Mouse (Mus musculus) kidney, embryonic 14.5 days (tissue): ENCODE measurements around the gene Prrg2. TPM values are rescaled to one million over a fixed set of nuclear protein-coding genes. Genes with fewer than 3 reads are reported as not detected.
A peak's percentile ranks its signal among the peaks of the same experiment; 100 is the strongest.
"Not testable (repeated sequence)": the region's sequence is repeated elsewhere in the genome, so short reads cannot be mapped to it uniquely, and the experiment has no call there.

ENCODE experiments used
- ATAC-seq: fragments of 200-750 bp; cut with Nextera tagmentation; 2 replicates; pipeline ENCODE4 v1.8.0; 2017; ENCODE audit warnings: moderate number of reproducible peaks, mild to moderate bottlenecking, moderate TSS enrichment, moderate library complexity; ENCODE audit not compliant: low FRiP score, low TSS enrichment
- H3K27ac ChIP-seq: fragments of 300-500 bp; sonication (generic); 2 replicates; pipeline ENCODE4 v1.5.1; 2014; ENCODE audit warnings: low read depth, mild to moderate bottlenecking, low read length, moderate library complexity, mixed read lengths
- H3K27me3 ChIP-seq: fragments of 300-500 bp; sonication (generic); 2 replicates; pipeline ENCODE4 v1.6.1; 2014; ENCODE audit warnings: mild to moderate bottlenecking, low read length; ENCODE audit not compliant: control insufficient read depth, insufficient read depth
- H3K36me3 ChIP-seq: fragments of 300-500 bp; sonication (generic); 2 replicates; pipeline ENCODE4 v1.6.1; 2014; ENCODE audit warnings: low read length, mixed read lengths; ENCODE audit not compliant: control insufficient read depth, insufficient read depth
- H3K4me1 ChIP-seq: fragments of 300-500 bp; sonication (generic); 2 replicates; pipeline ENCODE4 v1.6.1; 2014; ENCODE audit warnings: low read length, mixed read lengths; ENCODE audit not compliant: control insufficient read depth, insufficient read depth
- H3K4me2 ChIP-seq: fragments of 300-500 bp; sonication (generic); replicated peaks from 2 replicates; pipeline ENCODE4 v1.6.1; 2014; ENCODE audit warnings: low read depth, mild to moderate bottlenecking, low read length
- H3K4me3 ChIP-seq: fragments of 300-500 bp; sonication (generic); 2 replicates; pipeline ENCODE4 v1.5.1; 2014; ENCODE audit warnings: mild to moderate bottlenecking, low read length
- H3K9ac ChIP-seq: fragments of 300-500 bp; sonication (generic); 2 replicates; pipeline ENCODE4 v1.6.1; 2014; ENCODE audit warnings: low read depth, mild to moderate bottlenecking, low read length, moderate library complexity
- H3K9me3 ChIP-seq: fragments of 300-500 bp; sonication (generic); 2 replicates; pipeline ENCODE4 v1.6.1; 2016; ENCODE audit warnings: low read length; ENCODE audit not compliant: control insufficient read depth
- WGBS: fragments of 180-500 bp; shearing (Covaris S2); extraction: QIAGEN DNeasy Blood & Tissue Kit; methylation state at CpG from one replicate; pipeline ENCODE4 v1.1.7; 2014; 5-methylcytosine and 5-hydroxymethylcytosine counted together
- polyA plus RNA-seq: library from polyadenylated mRNA; unstranded; fragments of >200 nt; fragmentation: Nextera tagmentation; extraction: Ambion mirVana; gene quantifications from 2 replicates; pipeline ENCODE4 v1.2.1, GENCODE M21; 2014

Prrg2 gene
- polyA plus RNA-seq, 1 experiment from 2014 or later, result 27.3 TPM

GRCm38 (mm10) chr7:45025601-45026220 is 36.8 kb downstream of the Prrg2 start:
- H3K9me3 ChIP-seq, result no peaks in the 10 kb centered on the region
- ATAC-seq, result no peak
- WGBS, result 72% methylated on average over 8 of the region's 8 CpGs
- H3K27ac ChIP-seq, result no peak overlapping the region
- no peak overlapping the region for H3K9ac ChIP-seq
- peaks cover 36% of the 10 kb centered on the region for H3K36me3 ChIP-seq
- no peak overlapping the region for H3K4me3 ChIP-seq
- no peak overlapping the region for H3K4me2 ChIP-seq
- no peaks in the 10 kb centered on the region for H3K4me1 ChIP-seq
- no peaks in the 10 kb centered on the region for H3K27me3 ChIP-seq

- H3K4me3 ChIP-seq, result no peak overlapping the region
Observed at GRCm38 (mm10) chr7:45024281-45025248, 37.9 kb downstream of the Prrg2 start.

DNA sequence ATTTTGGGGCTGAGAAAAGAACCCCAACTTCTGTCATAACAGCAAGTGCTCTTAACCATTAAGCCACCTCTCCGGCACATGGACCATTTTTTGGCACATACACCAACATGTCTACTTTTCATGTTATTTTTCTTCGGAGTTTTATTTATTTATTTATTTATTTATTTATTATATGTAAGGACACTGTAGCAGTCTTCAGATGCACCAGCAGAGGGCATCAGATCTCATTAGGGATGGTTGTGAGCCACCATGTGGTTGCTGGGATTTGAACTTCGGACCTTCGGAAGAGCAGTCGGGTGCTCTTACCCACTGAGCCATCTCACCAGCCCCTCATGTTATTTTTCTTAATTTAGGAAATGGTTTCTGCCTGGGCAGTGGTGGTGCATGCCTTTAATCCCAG is 38.8 kb downstream of the Prrg2 start:
- H3K27ac ChIP-seq, H3K9ac ChIP-seq, ATAC-seq, H3K4me3 ChIP-seq, H3K4me1 ChIP-seq, H3K27me3 ChIP-seq, H3K9me3 ChIP-seq, H3K4me2 ChIP-seq: not testable (repeated sequence)
- H3K36me3 ChIP-seq, result peaks cover 17% of the 10 kb centered on the region
- 76% methylated on average over 5 of the region's 5 CpGs for WGBS

More at GRCm38 (mm10) chr7:45024281-45025248, 37.9 kb downstream of the Prrg2 start:
- H3K9ac ChIP-seq, result no peak overlapping the region
- H3K9me3 ChIP-seq, result no peaks in the 10 kb centered on the region
- peaks cover 2% of the 10 kb centered on the region; the same call in 1 of the 2 replicates for H3K4me1 ChIP-seq
- H3K27ac ChIP-seq, result no peak overlapping the region
- peaks cover 24% of the 10 kb centered on the region for H3K36me3 ChIP-seq
- WGBS, result 87% methylated on average over 15 of the region's 15 CpGs
- H3K27me3 ChIP-seq, result no peaks in the 10 kb centered on the region
- no peak for ATAC-seq
- no peak overlapping the region for H3K4me2 ChIP-seq

DNA sequence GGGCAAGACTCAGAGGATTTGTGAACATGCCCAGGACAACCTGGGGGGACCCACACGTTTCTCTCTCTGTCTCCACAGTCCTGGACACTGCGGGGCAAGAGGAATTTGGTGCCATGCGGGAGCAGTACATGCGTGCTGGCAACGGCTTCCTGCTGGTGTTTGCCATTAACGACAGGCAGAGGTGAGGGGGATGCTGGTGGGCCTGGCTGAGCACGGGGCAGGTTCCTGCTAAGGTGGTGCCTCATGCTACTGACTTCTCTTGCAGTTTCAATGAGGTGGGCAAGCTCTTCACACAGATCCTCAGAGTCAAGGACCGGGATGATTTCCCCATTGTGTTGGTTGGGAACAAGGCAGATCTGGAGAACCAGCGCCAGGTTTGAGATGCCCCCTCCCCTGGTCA is 42.3 kb downstream of the Prrg2 start:
- ATAC-seq, result no peak
- no peak overlapping the region for H3K4me2 ChIP-seq
- no peak overlapping the region for H3K4me3 ChIP-seq
- no peaks in the 10 kb centered on the region for H3K9me3 ChIP-seq
- peaks cover 11% of the 10 kb centered on the region; the same call in 1 of the 2 replicates for H3K4me1 ChIP-seq
- H3K36me3 ChIP-seq, result no peaks in the 10 kb centered on the region
- no peaks in the 10 kb centered on the region for H3K27me3 ChIP-seq
- H3K9ac ChIP-seq, result no peak overlapping the region
- 78% methylated on average over 9 of the region's 9 CpGs for WGBS
- no peak overlapping the region for H3K27ac ChIP-seq

- WGBS, result 26% methylated on average over 8 of the region's 8 CpGs
- no peaks in the 10 kb centered on the region for H3K27me3 ChIP-seq
- no peaks in the 10 kb centered on the region for H3K9me3 ChIP-seq
- H3K36me3 ChIP-seq, result no peaks in the 10 kb centered on the region
- peak overlapping the region; percentile 68 for H3K4me2 ChIP-seq
- no peak for ATAC-seq
- peak overlapping the region; percentile 23; the same call in 1 of the 2 replicates for H3K9ac ChIP-seq
- H3K4me1 ChIP-seq, result peaks cover 20% of the 10 kb centered on the region; the same call in 1 of the 2 replicates
- peak overlapping the region; percentile 52; the same call in 1 of the 2 replicates for H3K27ac ChIP-seq
- H3K4me3 ChIP-seq, result peak overlapping the region; percentile 84
Observed at GRCm38 (mm10) chr7:45019031-45019571, 43.4 kb downstream of the Prrg2 start.

- Histone ChIP-seq H3K27ac (peak within 1 kb of the TSS; percentile 99), H3K4me1 (peaks cover 20% of the 10 kb centered on the region; the same call in 1 of the 2 replicates), H3K36me3 (peaks cover 15% of the 10 kb centered on the region), H3K9ac (peak within 1 kb of the TSS; percentile 62), H3K4me3 (peak within 1 kb of the TSS; percentile 84), H3K9me3 (no peaks in the 10 kb centered on the region), H3K4me2 (peak within 1 kb of the TSS; percentile 83), H3K27me3 (no peaks in the 10 kb centered on the region)
- peak; percentile 91 for ATAC-seq
- WGBS, result 0% methylated on average over 30 of the region's 36 CpGs
Observed at GRCm38 (mm10) chr7:45017242-45018061, 45.0 kb downstream of the Prrg2 start, which contains the start of gene Rras. Gene Rras (plus strand): TSS chr7:45017961.

DNA sequence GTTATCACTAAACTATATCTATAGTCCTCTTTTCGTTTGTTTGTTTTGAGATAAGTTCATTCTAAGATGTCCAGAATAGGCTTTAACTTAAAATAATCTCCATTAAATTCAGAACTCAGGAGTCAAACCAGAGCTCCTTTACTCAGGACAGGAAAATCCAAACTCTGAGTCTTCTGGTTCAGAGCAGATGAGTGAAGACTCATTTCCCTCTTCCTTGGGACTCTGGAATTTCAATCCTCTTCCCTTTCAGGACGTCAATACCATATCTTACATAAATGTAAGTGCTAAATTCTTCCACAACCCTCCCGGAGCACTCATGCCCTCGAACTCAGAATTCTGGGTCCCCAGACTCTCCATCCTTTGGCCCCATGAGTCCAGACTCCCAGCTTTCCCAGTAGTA is 45.7 kb downstream of the Prrg2 start:
- peak overlapping the region; percentile 62 for H3K9ac ChIP-seq
- no peaks in the 10 kb centered on the region for H3K9me3 ChIP-seq
- H3K4me1 ChIP-seq, result peaks cover 20% of the 10 kb centered on the region; the same call in 1 of the 2 replicates
- H3K27me3 ChIP-seq, result no peaks in the 10 kb centered on the region
- 4% methylated on average over 4 of the region's 4 CpGs for WGBS
- no peak for ATAC-seq
- peaks cover 22% of the 10 kb centered on the region for H3K36me3 ChIP-seq
- H3K4me3 ChIP-seq, result peak overlapping the region; percentile 84
- peak overlapping the region; percentile 99 for H3K27ac ChIP-seq
- H3K4me2 ChIP-seq, result peak overlapping the region; percentile 83

GRCm38 (mm10) chr7:45015957-45016612 is 46.4 kb downstream of the Prrg2 start, which contains the start of gene Scaf1:
Gene Scaf1 (minus strand): TSS chr7:45016363.
- WGBS, result under 1% methylated on average over 69 of the region's 69 CpGs
- ATAC-seq, result peak; percentile 90
- peaks cover 20% of the 10 kb centered on the region; the same call in 1 of the 2 replicates for H3K4me1 ChIP-seq

More at GRCm38 (mm10) chr7:45015957-45016612, 46.4 kb downstream of the Prrg2 start, which contains the start of gene Scaf1:
- Histone ChIP-seq H3K4me2 (peak within 1 kb of the TSS; percentile 83), H3K9me3 (no peaks in the 10 kb centered on the region), H3K36me3 (peaks cover 28% of the 10 kb centered on the region), H3K9ac (peak within 1 kb of the TSS; percentile 98), H3K4me3 (peak within 1 kb of the TSS; percentile 84), H3K27me3 (no peaks in the 10 kb centered on the region), H3K27ac (peak within 1 kb of the TSS; percentile 99)
